Comparison of ENCODE assay signal across 8 mouse cellular contexts in genomic region chr1:55736054-55736740, GRCm38 (mm10).
A peak's percentile ranks its signal among the peaks of the same experiment; 100 is the strongest.
DNase-seq lines count a peak whose midpoint lies in the region; ATAC-seq and TF ChIP-seq lines count a peak whose summit lies in the region.

No protein-coding gene starts in this region.

- no peak overlapping the region for H3K27ac ChIP-seq in cerebellum, adult 2 months (ENCODE audit: insufficient read depth, low read length)
- H3K27ac ChIP-seq in hindbrain, embryonic 15.5 days (replicated peaks), result no peak overlapping the region

- ATAC-seq in hindbrain, embryonic 15.5 days (ENCODE audit: low FRiP score, low read depth), result peak; percentile 90; the same call in 1 of the 2 replicates
- peak; percentile 83 for ATAC-seq in megakaryocyte progenitor cell, adult 5-6 weeks (replicated peaks; ENCODE audit: poor library complexity)

- H3K4me1 ChIP-seq in cerebellum, adult 2 months (ENCODE audit: control insufficient read depth, insufficient read depth, low read length), result no peaks in the 10 kb centered on the region
- H3K4me1 ChIP-seq in hindbrain, embryonic 15.5 days (replicated peaks), result no peaks in the 10 kb centered on the region

- H3K4me2 ChIP-seq in hindbrain, embryonic 15.5 days, result no peak overlapping the region

- H3K9me3 ChIP-seq in hindbrain, embryonic 15.5 days, result no peaks in the 10 kb centered on the region

- no peak overlapping the region for H3K9ac ChIP-seq in hindbrain, embryonic 15.5 days

- 87% methylated on average over 14 of the region's 14 CpGs for WGBS in cerebellum, adult 2 months
- 88% methylated on average over 14 of the region's 14 CpGs for WGBS in hindbrain, embryonic 15.5 days

- no peak for TF ChIP-seq POLR2A in cerebellum, adult 2 months (IDR thresholded peaks at IDR 0.05; ENCODE audit: borderline replicate concordance, insufficient read depth, low read length)

- peak; percentile 68 for DNase-seq in NIH3T3 (ENCODE audit: low read depth)
- DNase-seq in cerebellum, adult 2 months, result peak; percentile 63 to 73
- DNase-seq in frontal cortex, adult 2 months (ENCODE audit: extremely low spot score in 1 of 2, low spot score in 1 of 2), result peak; percentile 37 to 90
- peak; percentile 73 to 91 for DNase-seq in layer of hippocampus, postnatal 14 days (ENCODE audit: low spot score in 2 of 2)
- peak; percentile 83 for DNase-seq in right cerebral cortex, postnatal 14 days
- peak; percentile 69 to 86 for DNase-seq in urinary bladder, postnatal 4 days (ENCODE audit: low spot score in 2 of 2)

- no peak overlapping the region for H3K4me3 ChIP-seq in cerebellum, adult 2 months (replicated peaks; ENCODE audit: insufficient read depth, low read depth, low read length)
- H3K4me3 ChIP-seq in hindbrain, embryonic 15.5 days, result no peak overlapping the region

- no peaks in the 10 kb centered on the region for H3K27me3 ChIP-seq in cerebellum, adult 2 months (ENCODE audit: control insufficient read depth, insufficient read depth, low read length)
- no peaks in the 10 kb centered on the region for H3K27me3 ChIP-seq in hindbrain, embryonic 15.5 days

- H3K36me3 ChIP-seq in hindbrain, embryonic 15.5 days, result no peaks in the 10 kb centered on the region

- peak; percentile 80 for TF ChIP-seq CTCF in cerebellum, adult 2 months (IDR thresholded peaks at IDR 0.05; ENCODE audit: borderline replicate concordance, insufficient read depth, low read depth, low read length)
